Mouse (Mus musculus) erythroblast, embryonic 14.5 days (primary cell): Measurements from ENCODE around the gene Ppp1r16b.

Experiments used
- GATA1 ChIP-seq: IDR thresholded peaks from 2 replicates; pipeline ENCODE4 v1.6.1; 2012; ENCODE audit warnings: low read length, inconsistent platforms, mixed read lengths
- TAL1 ChIP-seq: IDR thresholded peaks from 3 replicates; pipeline ENCODE4 v1.6.1; 2012; ENCODE audit warnings: low read length, inconsistent platforms, mixed read lengths

DNA sequence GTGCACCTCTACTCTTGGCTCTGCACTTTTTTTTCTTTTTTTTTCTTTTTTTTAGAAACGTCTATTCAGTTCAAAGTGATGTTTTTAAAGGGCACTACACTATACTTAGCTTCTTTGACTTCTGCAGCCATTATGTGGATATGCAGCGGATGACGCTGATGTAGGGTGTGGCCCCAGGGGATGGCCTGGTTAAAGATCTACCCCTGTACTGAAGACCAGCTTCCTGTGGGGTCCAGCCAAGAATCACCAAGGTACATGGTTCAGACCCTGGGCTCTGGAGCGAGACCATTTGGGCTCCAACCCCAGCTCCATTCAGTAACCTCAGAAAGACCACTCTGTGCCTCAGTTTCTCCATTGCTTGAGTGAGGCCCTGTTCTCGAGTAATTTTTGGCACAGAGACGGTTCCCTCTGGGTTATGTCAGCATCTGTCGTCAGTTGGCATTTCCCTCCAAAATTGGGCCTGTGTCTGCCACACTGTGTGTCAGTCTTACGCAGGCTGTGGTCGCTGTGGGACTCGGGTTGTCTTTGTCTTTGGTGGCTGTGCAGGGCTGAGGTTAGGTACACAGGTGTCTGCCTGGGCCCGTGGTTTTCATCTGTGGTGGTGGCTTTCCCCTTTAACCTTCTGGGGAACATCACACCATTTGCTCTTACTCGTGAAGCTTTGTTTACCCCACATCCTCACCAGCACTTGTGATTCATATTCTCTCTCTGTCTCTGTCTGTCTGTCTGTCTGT lies 53.8 kb downstream of the Ppp1r16b start:
- TF ChIP-seq GATA1 = no peak
- TF ChIP-seq TAL1 = no peak
